Comparison of ENCODE assay signal across 9 mouse cellular contexts in the genomic region with DNA sequence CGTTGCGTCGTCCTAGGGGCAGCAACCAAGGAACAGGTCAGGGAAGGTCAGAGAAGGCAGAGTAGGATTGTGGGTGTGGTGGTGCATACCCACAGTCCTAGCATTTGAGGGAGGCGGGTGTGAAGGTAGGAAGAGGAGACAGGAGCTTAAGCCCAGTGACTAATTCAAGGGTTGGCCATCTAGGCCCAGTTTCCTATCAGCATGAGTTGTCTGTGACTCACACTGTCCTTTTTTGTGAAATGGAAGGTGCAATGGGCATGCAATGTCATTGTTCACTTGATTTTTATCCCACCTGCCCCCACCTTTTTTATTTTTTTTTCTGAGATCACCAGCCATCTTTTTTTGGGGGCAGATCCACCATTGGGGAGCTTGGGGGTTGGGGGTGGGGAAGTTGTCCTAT. TPM values are rescaled to one million over a fixed set of nuclear protein-coding genes. Genes with fewer than 3 reads are reported as not detected.
DNase-seq lines count a peak whose midpoint lies in the region; ATAC-seq and TF ChIP-seq lines count a peak whose summit lies in the region.
"Had no signal": no experiment of that assay in that cellular context is flagged by ENCODE, and none has a peak within 500 bp of the region (broad histone marks: within the 10 kb centered on the region; RNA-seq: fewer than 3 reads in every experiment).

No protein-coding gene starts in this region.

- H3K9me3 ChIP-seq in forebrain, embryonic 10.5 days, result no peaks in the 10 kb centered on the region
- no peaks in the 10 kb centered on the region for H3K9me3 ChIP-seq in forebrain, embryonic 12.5 days
- no peaks in the 10 kb centered on the region for H3K9me3 ChIP-seq in forebrain, embryonic 14.5 days (replicated peaks; ENCODE audit: control insufficient read depth, low read length)
- no peaks in the 10 kb centered on the region for H3K9me3 ChIP-seq in midbrain, postnatal 0 days (ENCODE audit: low read length)

- ATAC-seq in forebrain, embryonic 12.5 days (ENCODE audit: low FRiP score), result no peak
- no peak for ATAC-seq in forebrain, embryonic 14.5 days
- ATAC-seq in midbrain, postnatal 0 days (ENCODE audit: low FRiP score), result no peak

- WGBS in forebrain, embryonic 10.5 days, result 93% methylated on average over 4 of the region's 4 CpGs
- 91% methylated on average over 4 of the region's 4 CpGs for WGBS in forebrain, embryonic 12.5 days
- whole genome bisulfite sequencing in forebrain, embryonic 14.5 days, result 95% methylated on average over 4 of the region's 4 CpGs
- 89% methylated on average over 4 of the region's 4 CpGs for WGBS in midbrain, postnatal 0 days

- peak overlapping the region; percentile 11; the same call in 1 of the 2 replicates for H3K27ac ChIP-seq in forebrain, embryonic 10.5 days
- no peak overlapping the region for H3K27ac ChIP-seq in forebrain, embryonic 12.5 days
- H3K27ac ChIP-seq in left cerebral cortex, adult 2 months, result peak overlapping the region; percentile 55; the same call in 1 of the 2 replicates
- peak overlapping the region; percentile 4; the same call in 1 of the 2 replicates for H3K27ac ChIP-seq in forebrain, embryonic 14.5 days (ENCODE audit: low read depth, low read length)
- H3K27ac ChIP-seq in midbrain, postnatal 0 days (ENCODE audit: low read depth, low read length), result 0 out of 2 replicates have a peak overlapping the region, but pooled peaks have one; percentile 18

- H3K9ac ChIP-seq in forebrain, embryonic 12.5 days, result no peak overlapping the region
- H3K9ac ChIP-seq in forebrain, embryonic 14.5 days (ENCODE audit: low read length), result no peak overlapping the region
- no peak overlapping the region for H3K9ac ChIP-seq in midbrain, postnatal 0 days (replicated peaks; ENCODE audit: low read length, poor library complexity, severe bottlenecking)

- no peak for TF ChIP-seq CTCF in left cerebral cortex, adult 2 months (IDR thresholded peaks at IDR 0.05)
- no peak for TF ChIP-seq CTCF in midbrain, postnatal 0 days (IDR thresholded peaks at IDR 0.05)

- no peaks in the 10 kb centered on the region for H3K36me3 ChIP-seq in forebrain, embryonic 10.5 days (replicated peaks)
- H3K36me3 ChIP-seq in forebrain, embryonic 12.5 days (replicated peaks), result no peaks in the 10 kb centered on the region
- H3K36me3 ChIP-seq in forebrain, embryonic 14.5 days (ENCODE audit: control insufficient read depth, insufficient read depth, low read length), result no peaks in the 10 kb centered on the region
- H3K36me3 ChIP-seq in midbrain, postnatal 0 days (ENCODE audit: insufficient read depth, low read length), result no peaks in the 10 kb centered on the region

- no peak overlapping the region for H3K4me3 ChIP-seq in forebrain, embryonic 10.5 days
- no peak overlapping the region for H3K4me3 ChIP-seq in forebrain, embryonic 12.5 days (replicated peaks)
- no peak overlapping the region for H3K4me3 ChIP-seq in left cerebral cortex, adult 2 months
- no peak overlapping the region for H3K4me3 ChIP-seq in forebrain, embryonic 14.5 days (ENCODE audit: low read depth, low read length)
- H3K4me3 ChIP-seq in midbrain, postnatal 0 days (ENCODE audit: low read depth, low read length), result no peak overlapping the region
- H3K4me3 ChIP-seq: erythroblast, embryonic 14.5 days had no signal

- no peak for DNase-seq in forebrain, embryonic 10.5 days (ENCODE audit: extremely low spot score, low spot score)
- DNase-seq in left cerebral cortex, adult 2 months (ENCODE audit: extremely low spot score in 1 of 2, low spot score in 2 of 2), result no peak
- DNase-seq in left cerebral cortex, adult 11 months (ENCODE audit: low spot score), result no peak
- DNase-seq in forebrain, embryonic 14.5 days (ENCODE audit: low spot score), result no peak
- no peak for DNase-seq in midbrain, postnatal 0 days (ENCODE audit: low spot score)
- DNase-seq in cerebellum, adult 11-12 months, result no peak
- no peak for DNase-seq in embryo, embryonic 10 days (ENCODE audit: low spot score)

- intact Hi-C loops in left cerebral cortex, adult 2 months (cut with DNase I), result no loop called here

- no peaks in the 10 kb centered on the region for H3K27me3 ChIP-seq in forebrain, embryonic 10.5 days (ENCODE audit: poor library complexity, severe bottlenecking)
- no peaks in the 10 kb centered on the region for H3K27me3 ChIP-seq in forebrain, embryonic 12.5 days
- no peaks in the 10 kb centered on the region for H3K27me3 ChIP-seq in forebrain, embryonic 14.5 days (replicated peaks; ENCODE audit: control insufficient read depth, insufficient read depth, low read length)
- H3K27me3 ChIP-seq in midbrain, postnatal 0 days (ENCODE audit: insufficient read depth, low read length), result no peaks in the 10 kb centered on the region

- H3K4me1 ChIP-seq in forebrain, embryonic 10.5 days, result peaks cover 29% of the 10 kb centered on the region
- H3K4me1 ChIP-seq in forebrain, embryonic 12.5 days, result 0 out of 2 replicates have a peak, but pooled peaks cover 2% of the 10 kb centered on the region
- peaks cover 2% of the 10 kb centered on the region; the same call in 1 of the 2 replicates for H3K4me1 ChIP-seq in forebrain, embryonic 14.5 days (ENCODE audit: control insufficient read depth, insufficient read depth, low read length)
- no peaks in the 10 kb centered on the region for H3K4me1 ChIP-seq in midbrain, postnatal 0 days (ENCODE audit: insufficient read depth, low read length)

- H3K4me2 ChIP-seq in forebrain, embryonic 12.5 days, result no peak overlapping the region
- no peak overlapping the region for H3K4me2 ChIP-seq in forebrain, embryonic 14.5 days (ENCODE audit: low read length)
- H3K4me2 ChIP-seq in midbrain, postnatal 0 days (ENCODE audit: low read depth, low read length, poor library complexity, severe bottlenecking), result no peak overlapping the region

RNA-seq across cellular contexts. Expression of gene Htra1, which starts 29.5 kb away (rescaled TPM):
- polyA plus RNA-seq in forebrain, embryonic 10.5 days (2016; fragmentation: Nextera tagmentation; extraction: Ambion mirVana), result 1.4 and 2.1 TPM in 2 replicates
- polyA plus RNA-seq in forebrain, embryonic 12.5 days (2016; fragmentation: Nextera tagmentation; extraction: Ambion mirVana), result 3.1 and 5.9 TPM in 2 replicates
- 100 to 1,000 TPM; 200 to 236 TPM for total RNA-seq in left cerebral cortex, adult 2 months (2021)
- 24.7 and 26.6 TPM in 2 replicates for polyA plus RNA-seq in forebrain, embryonic 14.5 days (2014; fragmentation: Nextera tagmentation; extraction: Ambion mirVana)
- total RNA-seq in midbrain, postnatal 0 days (2014; rRNA removed), result 23.5 and 31.8 TPM in 2 replicates
- 32.9 and 33.3 TPM in 2 replicates for polyA plus RNA-seq in midbrain, postnatal 0 days (2015; fragmentation: Nextera tagmentation; extraction: Ambion mirVana)
- polyA plus RNA-seq: erythroblast, embryonic 14.5 days had no signal
